Mouse (Mus musculus) embryo, embryonic 11.5 days (tissue): ENCODE results near the gene Acer2.

Experiments used
- DNase-seq: peaks from one replicate; pipeline ENCODE4 v3.0.0-alpha.2; 2012; ENCODE audit warnings: low read depth, low spot score

The Acer2 gene

GRCm38 (mm10) chr4:86948794-86949193 lies 74.6 kb downstream of the Acer2 start:
- DNase-seq = no peak

DNA sequence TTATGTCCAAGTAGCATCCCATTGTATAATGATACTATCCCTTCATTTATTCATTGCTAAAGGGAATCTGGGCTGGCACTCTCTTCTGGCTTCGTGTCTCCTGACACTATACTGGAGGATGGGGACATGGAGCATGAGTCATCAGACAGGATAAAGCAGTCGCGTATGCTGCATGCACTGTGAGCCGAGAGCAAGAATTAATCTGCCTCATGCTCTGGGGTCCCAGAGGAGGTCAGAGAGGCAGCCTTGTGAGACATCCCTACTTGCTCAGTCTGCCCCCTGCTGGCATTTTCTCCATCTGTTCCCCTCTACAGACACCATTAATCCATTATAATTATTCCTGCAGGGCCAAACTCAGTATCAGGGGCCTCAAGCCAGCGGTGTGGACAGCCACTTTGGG lies 79.3 kb downstream of the Acer2 start:
- no peak for DNase-seq

DNA sequence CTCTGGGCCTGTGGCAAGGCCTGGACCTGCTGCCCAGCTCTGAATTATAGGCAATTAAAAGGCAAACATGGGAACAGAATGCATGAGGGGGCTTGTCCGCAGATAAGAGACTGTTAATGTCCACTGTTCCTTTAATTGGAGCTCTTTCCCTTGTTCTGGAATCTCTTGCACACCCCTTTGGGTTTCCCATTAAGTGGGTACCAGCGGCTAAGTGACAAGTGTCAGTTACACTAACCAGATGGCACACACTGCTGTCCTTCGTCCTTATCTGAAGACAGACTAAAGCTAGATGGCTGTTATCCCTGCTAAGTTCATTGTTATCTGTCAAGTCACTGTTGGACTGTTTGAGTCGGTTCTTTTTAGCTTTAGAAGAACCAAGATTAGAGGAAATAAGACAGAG lies 81.3 kb downstream of the Acer2 start:
- no peak for DNase-seq

GRCm38 (mm10) chr4:86957576-86958411 lies 83.6 kb downstream of the Acer2 start:
- peak; percentile 55 for DNase-seq

DNA sequence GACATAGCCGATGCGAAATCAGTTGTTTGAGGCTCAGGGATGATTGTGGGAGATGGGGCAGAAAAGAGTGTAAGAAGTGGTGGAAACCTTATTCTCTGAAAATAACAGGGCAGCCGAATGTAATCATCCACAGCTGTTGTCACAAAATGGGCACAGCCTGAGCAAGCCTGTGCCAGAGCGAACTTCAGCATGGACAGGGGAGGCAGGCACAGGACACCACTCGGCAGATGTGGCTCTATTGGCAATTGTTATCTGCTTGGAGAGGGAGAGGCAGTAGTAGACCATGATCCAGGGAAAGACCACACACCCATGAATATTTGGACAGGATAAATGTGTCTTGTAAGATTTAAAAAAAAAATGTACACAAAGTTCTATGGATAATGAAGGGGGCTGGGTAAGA lies 103.1 kb downstream of the Acer2 start:
- no peak for DNase-seq
